Mouse (Mus musculus) myocyte (in vitro differentiated cells): Measurements from ENCODE around the gene Nbl1.

ENCODE experiments used
- CEBPB ChIP-seq: IDR thresholded peaks from 2 replicates; pipeline ENCODE4 v1.6.1; 2011; ENCODE audit warnings: mild to moderate bottlenecking, moderate library complexity; ENCODE audit not compliant: poor library complexity, insufficient read depth, severe bottlenecking
- E2F4 ChIP-seq: IDR thresholded peaks from one replicate; pipeline ENCODE4 v1.6.1; 2011; ENCODE audit warnings: mild to moderate bottlenecking, control low read depth, moderate library complexity; ENCODE audit not compliant: insufficient read depth
- MAX ChIP-seq: IDR thresholded peaks from one replicate; pipeline ENCODE4 v1.6.1; 2011; ENCODE audit warnings: low read depth, mild to moderate bottlenecking, control low read depth
- MYOD1 ChIP-seq, 3 experiments: IDR thresholded peaks; one replicate each; pipeline ENCODE4 v1.6.1; 2011; ENCODE audit warnings: control low read depth in 2 of 3, low read depth in 2 of 3, mild to moderate bottlenecking in 2 of 3, moderate library complexity in 1 of 3; ENCODE audit not compliant: insufficient read length in 2 of 3, control insufficient read depth in 1 of 3
- MYOG ChIP-seq, 3 experiments: IDR thresholded peaks; one replicate each; pipeline ENCODE4 v1.6.1; 2011; ENCODE audit warnings: control low read depth in 2 of 3, low read depth in 2 of 3, mild to moderate bottlenecking in 2 of 3; ENCODE audit not compliant: insufficient read length in 2 of 3, control insufficient read depth in 1 of 3, insufficient read depth in 1 of 3
- POLR2A ChIP-seq: IDR thresholded peaks from one replicate; pipeline ENCODE4 v1.6.1; 2011; ENCODE audit warnings: low read depth, mild to moderate bottlenecking, control low read depth, moderate library complexity; ENCODE audit not compliant: insufficient read length
- POLR2AphosphoS2 ChIP-seq: IDR thresholded peaks from one replicate; pipeline ENCODE4 v1.6.1; 2011; ENCODE audit warnings: low read depth, control low read depth; ENCODE audit not compliant: insufficient read length
- REST ChIP-seq: IDR thresholded peaks from one replicate; pipeline ENCODE4 v1.6.1; 2011; ENCODE audit warnings: mild to moderate bottlenecking, control low read depth, moderate library complexity; ENCODE audit not compliant: insufficient read depth, insufficient read length
- SRF ChIP-seq: IDR thresholded peaks from one replicate; pipeline ENCODE4 v1.6.1; 2011; ENCODE audit warnings: low read depth; ENCODE audit not compliant: control insufficient read depth, insufficient read length
- TCF12 ChIP-seq: IDR thresholded peaks from one replicate; pipeline ENCODE4 v1.6.1; 2011; ENCODE audit warnings: mild to moderate bottlenecking, control low read depth; ENCODE audit not compliant: poor library complexity, insufficient read depth, severe bottlenecking
- TCF3 ChIP-seq: IDR thresholded peaks from one replicate; pipeline ENCODE4 v1.6.1; 2011; ENCODE audit warnings: low read depth, control low read depth; ENCODE audit not compliant: insufficient read length
- USF1 ChIP-seq: IDR thresholded peaks from one replicate; pipeline ENCODE4 v1.6.1; 2011; ENCODE audit warnings: low read depth, mild to moderate bottlenecking, control low read depth, moderate library complexity

GRCm38 (mm10) chr4:139092356-139093195, at the start of gene Nbl1:
- peak; percentile 74 for TF ChIP-seq POLR2A
- no peak for TF ChIP-seq TCF12
- TF ChIP-seq E2F4 = no peak
- no peak for TF ChIP-seq MYOG (IDR thresholded peaks at IDR 0.05; ENCODE audit: control insufficient read depth in 1 of 3, insufficient read depth in 1 of 3, insufficient read length in 2 of 3, low read depth in 2 of 3)
- TF ChIP-seq POLR2AphosphoS2 = peak; percentile 36
- TF ChIP-seq REST = no peak
- no peak for TF ChIP-seq MYOD1 (IDR thresholded peaks at IDR 0.05; ENCODE audit: control insufficient read depth in 1 of 3, insufficient read length in 2 of 3, low read depth in 2 of 3)
- no peak for TF ChIP-seq USF1
- no peak for TF ChIP-seq TCF3
- no peak for TF ChIP-seq MAX
- no peak for TF ChIP-seq CEBPB
- TF ChIP-seq SRF = peak; percentile 83
